Mouse (Mus musculus) left cerebral cortex, postnatal 36 days (tissue): Measurements from ENCODE around the gene Ccdc181. TPM values are rescaled to one million over a fixed set of nuclear protein-coding genes. Genes with fewer than 3 reads are reported as not detected.

Experiments
- DNase-seq, 2 experiments: peaks; one replicate each; pipeline ENCODE4 v3.0.0; 2021 to 2022; ENCODE audit warnings: low spot score in 2 of 2, mixed read lengths in 1 of 2
- intact Hi-C: fragments of 180-260 bp; cut with DNase I; formaldehyde crosslinking; loops from one replicate; pipeline ENCODE4 v1.15.1; 2025
- total RNA-seq, 2 experiments: library from RNA; stranded (reverse); gene quantifications; 2 replicates each; pipeline ENCODE4 v1.2.3; 2021

The Ccdc181 gene
- total RNA-seq, 2 experiments from 2014 or later: 23.4 to 24.4 TPM

DNA sequence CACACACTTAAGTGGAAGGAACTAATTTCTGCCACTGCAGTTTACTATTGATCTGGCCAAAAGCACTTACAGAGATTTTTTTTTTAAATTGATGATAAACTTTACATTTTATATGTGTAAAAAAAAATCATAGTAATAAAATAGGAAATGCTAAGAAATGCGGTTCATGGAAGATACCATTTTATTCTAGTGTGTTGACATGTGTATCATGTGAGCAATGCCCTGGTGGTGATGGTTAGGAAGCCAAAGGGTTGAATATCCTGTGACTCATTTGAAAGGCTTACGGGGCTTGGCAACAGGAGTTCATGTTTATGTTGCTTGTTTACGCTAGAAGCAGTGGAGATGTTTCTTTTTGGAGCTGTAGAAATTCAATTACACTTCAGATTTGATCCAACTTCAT lies 1.2 kb downstream of the Ccdc181 start:
- DNase-seq: no peak
- intact Hi-C loops: no loop called here

DNA sequence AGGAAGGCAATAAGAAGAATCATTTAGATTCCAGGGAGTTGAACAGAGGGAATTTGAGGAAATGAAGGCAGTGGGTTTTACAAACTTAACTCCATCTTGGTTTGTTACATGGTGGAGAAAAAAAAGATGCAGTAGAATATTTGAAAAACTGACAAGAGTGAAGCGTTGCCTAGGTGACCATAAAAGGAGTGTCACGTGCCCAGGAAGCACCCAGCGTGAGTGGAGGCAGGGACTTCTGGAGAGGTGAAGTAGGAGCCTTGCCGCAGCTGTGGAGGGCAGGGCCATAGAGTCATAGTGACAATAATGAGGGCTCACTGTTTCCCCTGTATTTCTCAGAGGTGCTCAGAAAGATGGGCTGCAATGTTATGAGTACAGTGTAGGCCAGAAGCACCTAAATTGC lies 3.9 kb downstream of the Ccdc181 start:
- no peak for DNase-seq
- intact Hi-C loops: no loop called here

DNA sequence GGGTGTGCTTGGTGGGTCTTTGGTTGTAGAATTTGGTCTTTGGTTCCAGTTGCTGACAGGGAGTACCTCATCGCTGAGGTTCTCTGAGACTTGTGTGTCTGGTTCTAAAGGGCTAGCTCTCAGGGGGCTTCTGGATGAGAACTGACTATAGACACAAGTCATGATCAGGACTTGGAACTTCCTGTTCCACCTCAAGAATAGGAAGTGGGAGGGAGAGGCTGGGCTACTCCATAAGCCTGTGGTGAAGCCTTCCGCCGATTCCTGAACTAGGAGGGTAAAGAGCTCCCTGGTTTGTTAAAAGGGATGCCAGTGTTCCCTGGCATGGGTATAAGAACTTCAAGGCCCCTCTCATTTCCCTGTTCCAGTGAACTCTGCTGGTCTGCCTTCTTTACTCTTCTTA lies 8.6 kb downstream of the Ccdc181 start:
- intact Hi-C loops: no loop called here
- DNase-seq: no peak

DNA sequence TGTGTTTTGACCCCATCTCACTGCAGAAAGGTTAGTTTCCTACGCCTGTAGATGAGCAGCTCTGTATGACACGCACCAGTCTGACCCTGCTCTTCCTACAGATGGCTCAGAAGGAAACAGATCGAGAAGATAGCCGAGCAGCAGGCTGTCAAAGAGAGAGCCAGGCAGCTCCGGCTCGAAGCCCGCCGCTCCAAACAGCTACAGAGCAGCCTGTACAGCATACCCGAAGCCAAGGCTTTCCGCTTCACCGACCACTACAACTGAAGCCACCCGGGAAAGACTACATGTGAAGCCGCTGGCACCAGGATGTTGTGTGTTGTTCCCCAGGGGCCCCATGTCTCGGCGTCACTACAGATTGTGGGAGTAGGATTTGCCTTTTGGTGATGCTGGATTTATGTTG lies 12.0 kb downstream of the Ccdc181 start:
- intact Hi-C loops: no loop called here
- no peak for DNase-seq

DNA sequence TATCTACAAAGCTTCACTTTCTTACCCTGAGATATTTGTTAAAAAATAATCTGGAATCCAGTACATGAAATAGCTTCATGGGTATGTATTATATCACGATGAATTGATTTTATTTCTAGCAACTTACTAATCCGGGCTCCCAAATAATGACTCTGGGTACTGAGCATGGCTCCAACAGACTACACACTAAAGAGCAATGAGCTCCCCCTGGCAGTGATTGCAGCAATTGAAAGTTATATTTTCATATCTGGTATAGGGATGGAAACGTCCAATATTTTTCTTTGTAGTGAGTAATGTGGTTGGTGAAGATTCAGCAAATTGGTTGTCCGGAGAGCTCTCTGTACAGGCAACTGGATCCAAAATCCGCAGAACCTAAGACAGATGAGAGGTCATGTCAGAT lies 16.7 kb downstream of the Ccdc181 start:
- DNase-seq: no peak
- intact Hi-C loops: no loop called here

DNA sequence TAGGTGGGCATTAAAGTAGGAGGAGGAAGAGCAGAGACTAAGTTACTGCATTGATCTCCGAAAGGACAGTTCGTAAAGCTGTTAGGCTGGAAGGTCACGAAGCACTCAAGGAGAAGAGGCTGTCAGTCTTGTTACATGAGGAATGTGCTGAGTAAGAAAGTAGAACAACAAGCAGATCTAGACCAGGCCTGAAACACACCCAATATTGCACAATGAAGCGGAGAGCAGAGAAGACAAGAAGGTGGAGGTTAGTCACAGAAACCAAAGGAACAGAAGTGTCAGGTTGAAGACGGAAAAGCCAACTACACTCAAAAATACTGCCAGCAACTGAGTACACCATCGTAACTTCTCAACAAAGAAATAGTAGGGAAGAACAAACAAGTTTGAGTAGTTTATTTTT lies 18.7 kb downstream of the Ccdc181 start:
- DNase-seq: no peak
- intact Hi-C loops: no loop called here

DNA sequence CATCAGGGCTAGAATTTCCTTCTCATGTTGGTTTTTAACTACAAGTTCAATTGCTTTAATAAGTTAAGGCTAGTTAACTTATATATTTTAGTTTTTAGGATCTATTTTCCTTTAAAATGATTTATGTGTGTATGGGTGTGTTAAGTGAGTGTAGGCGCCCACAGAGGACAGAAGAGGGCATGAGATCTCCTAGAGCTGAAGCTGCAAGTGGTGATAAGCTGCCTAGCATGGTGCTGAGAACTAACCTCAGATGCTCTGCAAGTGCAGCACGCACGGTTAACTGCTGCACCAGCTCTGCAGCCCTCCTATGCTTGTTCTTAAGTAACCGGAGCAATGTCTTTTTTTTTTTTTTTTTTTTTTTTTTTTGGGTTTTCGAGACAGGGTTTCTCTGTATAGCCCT lies 21.1 kb downstream of the Ccdc181 start:
- intact Hi-C loops: no loop called here
- DNase-seq: no peak

DNA sequence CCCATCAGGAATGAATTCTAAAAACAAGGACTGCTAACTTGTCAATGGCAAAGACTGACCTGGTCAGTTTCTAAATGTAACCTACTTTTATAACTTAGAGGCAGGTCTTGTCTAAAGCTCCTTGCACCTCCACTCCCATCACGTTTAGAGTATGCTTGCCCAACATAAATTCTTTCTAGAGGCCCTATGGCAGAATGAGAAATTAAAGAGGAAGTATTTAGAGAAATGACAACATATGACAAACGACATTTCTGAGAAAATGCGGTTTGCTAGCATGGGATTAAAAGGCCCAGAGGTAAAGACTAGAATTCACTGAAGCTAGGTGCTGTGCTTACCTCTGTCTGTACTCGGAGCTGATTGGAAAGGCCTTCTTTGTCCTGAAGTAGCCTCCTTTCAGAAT lies 26.6 kb downstream of the Ccdc181 start:
- no peak for DNase-seq
- intact Hi-C loops: no loop called here

DNA sequence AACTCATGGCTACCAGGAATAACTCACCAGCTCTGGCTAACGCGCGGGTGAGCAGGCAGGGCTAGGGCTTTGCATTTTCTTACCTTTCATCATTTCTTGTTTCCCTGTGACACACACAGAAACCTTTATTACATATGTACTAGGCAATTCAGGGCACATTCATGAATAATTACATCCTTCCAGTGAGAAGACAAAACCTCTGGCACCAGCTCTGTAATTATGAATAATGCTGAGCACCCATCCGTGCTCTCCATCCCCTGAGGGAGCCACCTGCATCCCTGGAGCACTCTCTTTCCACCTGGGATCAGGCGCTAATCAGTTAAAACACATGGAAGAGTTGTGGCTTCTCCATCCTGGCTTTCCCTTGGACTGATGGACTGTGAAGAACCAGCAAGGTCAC lies 28.4 kb downstream of the Ccdc181 start, which contains the start of gene Nme7:
Gene Nme7 (plus strand): TSS at position 301 of the 400 bp plus-strand sequence.
- intact Hi-C loops: no loop called here

DNA sequence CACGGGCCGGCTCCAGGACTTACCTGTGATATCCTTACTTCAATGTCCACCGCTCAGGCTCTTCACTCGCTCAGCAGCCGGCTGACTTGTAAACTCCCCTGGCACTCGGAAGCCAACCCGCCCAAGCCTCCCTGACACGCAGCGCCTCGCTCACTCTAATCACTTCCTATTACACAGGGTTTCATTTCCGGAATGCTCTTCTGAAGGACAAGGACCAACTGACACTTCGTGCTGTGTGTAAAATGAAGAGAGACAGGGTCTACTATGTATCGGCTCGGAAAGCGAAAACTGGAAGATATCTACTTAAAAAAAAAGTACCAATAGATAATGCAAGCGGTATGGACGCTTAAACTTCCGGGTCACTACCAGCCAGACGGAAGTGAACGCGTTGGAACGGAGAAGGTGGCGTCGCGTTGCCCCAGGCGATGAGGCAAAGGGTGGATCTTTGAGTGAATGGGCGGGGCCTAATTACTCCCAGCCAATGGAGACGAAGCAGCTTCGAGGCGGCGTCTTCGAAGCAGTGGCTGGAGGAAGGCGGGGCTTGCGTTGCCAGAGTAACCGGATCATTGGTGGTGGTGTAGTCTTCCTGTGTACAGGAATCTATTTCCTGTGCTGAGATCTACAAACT lies 31.9 kb downstream of the Ccdc181 start, which contains the start of gene Blzf1:
Gene Blzf1 (minus strand): TSS at position 366 of the 628 bp plus-strand sequence.
- peak; percentile 94 to 97 for DNase-seq
- intact Hi-C loops: no loop called here

More for the DNA sequence above, 28.4 kb downstream of the Ccdc181 start, which contains the start of gene Nme7:
- DNase-seq: no peak

DNA sequence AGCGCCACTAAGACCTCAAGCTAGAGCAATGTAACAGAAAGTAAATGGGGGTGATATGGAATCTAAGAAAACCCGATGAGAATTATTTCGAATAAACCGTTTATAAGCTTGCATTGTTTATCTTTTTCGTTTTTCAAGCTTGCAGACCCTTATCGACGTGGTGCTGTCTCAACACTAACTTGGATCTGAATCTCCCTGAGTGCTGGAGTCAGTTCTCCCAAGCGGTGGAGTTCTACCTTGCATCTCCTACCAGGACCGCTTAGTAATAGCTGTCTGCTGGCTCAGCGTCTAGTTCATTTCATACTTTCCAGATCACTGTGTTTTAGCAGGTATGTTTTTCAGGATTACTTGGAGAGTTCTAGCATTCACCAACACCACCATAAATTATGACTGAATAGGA lies 32.5 kb downstream of the Ccdc181 start:
- intact Hi-C loops: no loop called here
- DNase-seq: no peak

DNA sequence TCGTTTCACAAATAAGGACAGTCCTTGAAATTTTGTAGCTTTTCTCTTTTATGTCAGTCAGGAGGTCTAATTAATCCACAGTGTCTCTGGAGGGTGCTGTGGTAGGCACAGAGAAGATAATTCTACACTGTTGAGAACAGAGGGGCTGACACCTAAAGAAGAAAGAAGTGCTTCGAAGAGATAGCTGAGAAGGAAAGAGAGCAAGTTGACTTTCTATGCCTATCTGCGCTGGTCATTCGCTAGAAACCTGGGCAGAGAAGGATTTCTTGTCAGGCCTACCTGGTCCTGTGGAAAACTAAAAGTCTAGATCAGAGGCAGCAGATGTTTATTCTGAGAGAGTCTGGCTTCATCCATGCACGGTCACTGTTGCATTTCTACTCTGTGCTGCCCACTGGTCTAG lies 38.7 kb downstream of the Ccdc181 start:
- intact Hi-C loops: loop anchor here (10.0 kb wide), 1 partner anchor 911 kb away; no protein-coding TSS in a partner anchor
- DNase-seq: no peak

DNA sequence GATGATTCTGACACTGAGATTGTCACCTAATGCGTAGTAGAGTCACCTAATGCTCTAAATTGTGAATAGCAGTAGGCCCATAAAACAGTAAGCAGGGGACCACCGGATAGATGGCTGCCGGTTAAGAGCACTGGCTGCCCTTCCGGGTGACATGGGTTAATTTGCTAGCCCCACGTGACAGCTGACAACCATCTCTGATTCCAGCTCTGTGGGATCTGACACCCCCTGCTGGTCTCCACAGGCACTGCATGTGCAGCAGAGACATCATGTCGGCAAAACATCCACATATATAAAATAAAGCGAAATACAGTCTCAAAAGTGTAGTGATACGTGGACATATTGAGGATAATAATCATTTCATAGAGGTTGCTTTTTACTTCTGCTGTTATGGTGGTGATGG lies 39.9 kb downstream of the Ccdc181 start:
- DNase-seq: no peak

DNA sequence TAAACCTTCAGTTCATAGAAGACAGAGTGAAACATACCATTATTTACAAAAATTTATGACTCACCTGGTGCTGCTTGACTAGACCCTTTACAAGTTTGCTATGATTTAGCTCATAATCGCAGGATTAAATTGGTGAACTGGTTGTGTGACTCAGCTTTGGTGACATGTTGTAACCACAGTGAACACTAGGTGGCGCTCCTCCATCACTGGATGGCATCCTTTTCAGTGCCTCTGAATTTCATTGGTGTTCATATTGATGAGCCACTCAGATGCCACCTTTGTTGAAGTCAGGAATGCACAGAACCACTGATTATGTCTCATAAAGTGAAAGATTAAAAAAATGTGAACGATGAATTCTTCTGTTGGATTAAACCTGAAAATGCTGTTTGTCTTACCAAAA lies 41.3 kb downstream of the Ccdc181 start:
- DNase-seq: peak; percentile 72 to 74

More for the DNA sequence above, 39.9 kb downstream of the Ccdc181 start:
- intact Hi-C loops: loop anchor here (5.0 to 10.0 kb wide), 3 partner anchors 592 to 910 kb away; no protein-coding TSS in a partner anchor

DNA sequence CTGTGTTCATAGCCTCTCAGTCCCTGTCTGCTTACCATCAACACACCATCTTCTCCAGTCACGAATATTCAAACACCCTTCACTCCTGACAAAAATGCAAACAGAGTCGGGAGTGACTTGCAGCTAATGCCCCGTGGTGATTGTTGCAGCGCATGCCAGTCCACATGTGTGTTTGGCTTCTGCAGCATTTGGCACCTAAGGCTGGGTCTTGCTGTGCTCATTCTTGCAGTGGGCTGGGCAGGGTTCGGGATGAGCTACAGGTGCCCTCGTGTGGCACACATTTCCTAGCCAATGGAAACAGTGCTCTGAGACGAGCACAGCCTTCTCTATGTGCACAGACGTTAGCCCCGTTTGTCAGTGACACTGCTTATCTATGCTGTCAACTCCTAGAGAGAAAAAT lies 41.9 kb downstream of the Ccdc181 start:
- DNase-seq: no peak
- intact Hi-C loops: loop anchor here (5.0 to 10.0 kb wide), 3 partner anchors 590 to 908 kb away; no protein-coding TSS in a partner anchor

More for the DNA sequence above, 41.3 kb downstream of the Ccdc181 start:
- intact Hi-C loops: loop anchor here (5.0 to 10.0 kb wide), 3 partner anchors 591 to 908 kb away; no protein-coding TSS in a partner anchor

DNA sequence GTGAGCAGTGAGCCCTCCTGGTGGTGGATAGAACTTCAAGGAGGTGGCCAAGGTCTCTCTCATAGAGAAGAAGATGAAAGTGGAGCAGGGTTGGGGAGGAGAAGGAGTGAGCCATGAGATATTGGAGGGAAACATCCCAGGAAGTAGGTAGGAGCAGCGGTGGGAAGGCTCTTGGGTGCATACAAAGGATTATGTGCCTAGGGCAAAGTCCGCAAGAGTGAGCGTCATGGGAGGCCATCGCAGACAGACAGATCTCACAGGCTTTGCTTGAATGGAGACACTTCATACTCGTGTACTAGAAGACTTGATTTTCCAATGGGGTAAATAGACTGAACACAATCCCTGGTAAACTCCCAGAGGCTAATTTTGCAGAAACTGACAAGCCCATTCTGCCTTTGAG lies 43.1 kb downstream of the Ccdc181 start:
- no peak for DNase-seq
- intact Hi-C loops: loop anchor here (5.0 to 10.0 kb wide), 3 partner anchors 589 to 906 kb away; no protein-coding TSS in a partner anchor

DNA sequence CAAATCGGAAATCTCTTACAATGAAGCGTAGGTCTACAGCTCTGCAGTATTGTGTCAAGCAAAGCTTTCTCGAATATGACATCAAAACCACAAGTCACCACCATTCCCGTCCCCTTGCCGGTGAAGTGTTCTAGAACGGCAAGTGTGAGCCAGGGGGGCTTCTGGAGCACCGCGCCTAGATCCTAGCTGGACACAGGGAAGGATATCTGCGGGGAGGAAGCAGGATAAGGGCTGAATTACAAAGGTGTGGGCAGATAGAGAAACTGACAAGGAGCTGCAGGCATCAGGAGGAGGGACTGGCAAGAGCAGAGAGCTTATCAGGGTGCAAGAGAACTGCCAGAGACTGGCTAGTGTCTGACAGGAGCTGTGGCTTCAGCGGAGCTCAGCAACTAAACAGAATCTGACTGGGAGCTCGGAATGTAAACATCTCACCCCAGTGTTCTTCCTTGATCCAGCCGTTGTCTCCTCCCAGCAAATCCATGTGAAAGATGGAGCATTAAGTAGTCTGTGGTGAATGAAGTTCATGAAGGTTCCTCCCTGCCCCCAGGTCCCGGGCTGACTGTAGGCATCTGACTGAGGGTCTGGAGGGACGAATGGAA lies 44.3 kb downstream of the Ccdc181 start:
- no peak for DNase-seq
- intact Hi-C loops: loop anchor here (5.0 to 10.0 kb wide), 3 partner anchors 588 to 905 kb away; no protein-coding TSS in a partner anchor

DNA sequence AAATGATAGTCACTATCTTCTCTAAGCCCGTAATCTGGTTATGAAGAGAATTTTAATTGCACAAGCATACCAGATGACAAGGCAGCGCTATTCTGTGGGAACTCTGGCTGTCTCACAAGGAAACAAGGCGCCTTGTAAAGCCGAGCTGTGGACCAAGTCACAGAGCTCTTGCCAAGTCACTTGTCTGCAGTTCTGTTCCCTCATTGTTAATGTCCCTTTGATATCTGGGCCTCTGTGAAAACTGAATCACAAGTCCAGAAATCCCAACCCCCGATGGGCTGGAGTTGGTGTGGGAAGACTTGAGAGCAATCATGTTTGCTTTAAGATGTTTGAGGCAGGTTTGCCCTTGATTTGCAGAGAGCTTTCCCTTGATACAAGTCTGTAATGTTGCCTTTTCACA lies 45.3 kb downstream of the Ccdc181 start:
- no peak for DNase-seq
- intact Hi-C loops: no loop called here

DNA sequence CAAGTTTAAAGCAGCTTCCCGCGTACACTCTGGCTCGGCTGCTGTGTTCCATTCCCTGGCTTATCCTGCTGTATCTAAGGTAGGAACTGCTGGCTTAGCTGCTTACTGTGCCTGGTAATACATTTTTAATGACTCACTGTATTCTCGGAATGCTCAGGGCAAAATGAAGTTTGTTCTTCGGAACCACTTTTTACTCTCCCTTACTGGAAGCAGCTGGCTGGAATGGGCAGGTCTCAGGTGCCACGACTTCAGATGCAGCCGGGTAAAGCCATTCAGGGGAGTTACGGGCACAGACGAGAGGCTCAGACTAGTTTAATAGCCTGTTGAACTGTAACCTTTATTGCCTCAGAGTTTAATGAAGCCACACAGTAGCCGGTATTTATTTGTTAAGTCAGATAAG lies 46.0 kb downstream of the Ccdc181 start:
- intact Hi-C loops: no loop called here
- DNase-seq: no peak

DNA sequence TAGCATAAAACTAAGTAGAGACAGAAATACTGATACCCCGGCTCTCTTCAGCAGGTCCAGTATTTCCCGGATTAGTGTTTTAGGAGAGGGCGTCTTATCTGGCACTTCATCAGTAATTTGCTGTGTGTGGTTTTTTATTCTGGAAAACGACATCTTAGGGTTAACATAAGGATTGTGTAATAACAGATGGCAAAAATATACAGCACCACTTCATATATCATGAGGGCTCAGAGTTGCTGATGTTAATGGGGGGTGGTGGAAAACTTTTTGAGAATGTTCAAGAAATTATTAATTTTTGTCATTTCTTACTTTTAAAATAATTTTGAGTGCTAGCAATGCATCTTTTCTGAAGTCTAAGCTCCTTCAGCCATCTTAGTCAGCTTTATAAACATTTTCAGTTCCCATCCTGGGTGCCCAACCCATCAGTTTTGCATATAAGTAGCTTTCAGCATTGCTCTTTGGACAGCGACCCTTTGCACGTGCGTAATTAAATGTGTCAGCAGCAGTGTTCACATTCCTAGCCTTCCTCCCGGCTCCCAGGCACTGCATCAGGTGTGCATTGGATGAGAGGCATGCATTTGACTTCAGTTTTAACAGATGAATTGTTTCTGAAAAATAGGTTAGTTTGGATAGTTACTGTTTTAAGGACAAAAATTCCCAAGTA lies 47.7 kb downstream of the Ccdc181 start:
- intact Hi-C loops: no loop called here
- DNase-seq: no peak
